Mouse (Mus musculus) MEL (cell line): Measurements from ENCODE around the gene Cyp4f17.

Experiments used
- BHLHE40 ChIP-seq: IDR thresholded peaks from 2 replicates; pipeline ENCODE4 v1.6.1; 2012; ENCODE audit warnings: low read depth, mild to moderate bottlenecking, inconsistent platforms, low read length, improper control_type of control experiment, borderline replicate concordance
- CTCF ChIP-seq, 3 experiments: IDR thresholded peaks in 2 of 3; conservative IDR thresholded peaks in 1 of 3; 2 replicates each; pipeline ENCODE4 v1.5.1; 2011 to 2012; ENCODE audit warnings: low read length in 3 of 3, low read depth in 2 of 3, mild to moderate bottlenecking in 2 of 3, improper control_type of control experiment in 1 of 3, inconsistent platforms in 1 of 3, mixed read lengths in 1 of 3, moderate library complexity in 1 of 3; ENCODE audit not compliant: control insufficient read depth in 1 of 3, insufficient read depth in 1 of 3, poor library complexity in 1 of 3, severe bottlenecking in 1 of 3
- EP300 ChIP-seq, 2 experiments: IDR thresholded peaks; 2 replicates each; pipeline ENCODE4 v1.6.1; 2011; ENCODE audit warnings: improper control_type of control experiment in 2 of 2, low read length in 2 of 2, low read depth in 1 of 2, mild to moderate bottlenecking in 1 of 2
- ETS1 ChIP-seq: IDR thresholded peaks from 2 replicates; pipeline ENCODE4 v1.6.1; 2012; ENCODE audit warnings: low read depth, mild to moderate bottlenecking, inconsistent platforms, low read length, improper control_type of control experiment, moderate library complexity
- MAFK ChIP-seq: IDR thresholded peaks from 2 replicates; pipeline ENCODE4 v1.6.1; 2011; ENCODE audit warnings: low read depth, mild to moderate bottlenecking, low read length, improper control_type of control experiment, borderline replicate concordance
- MAX ChIP-seq: IDR thresholded peaks from 2 replicates; pipeline ENCODE4 v1.6.1; 2011; ENCODE audit warnings: low read length, improper control_type of control experiment
- MYC ChIP-seq: IDR thresholded peaks from 2 replicates; pipeline ENCODE4 v1.6.1; 2011; ENCODE audit warnings: low read depth, mild to moderate bottlenecking, low read length, improper control_type of control experiment, moderate library complexity
- POLR2AphosphoS2 ChIP-seq: IDR thresholded peaks from 2 replicates; pipeline ENCODE4 v1.6.1; 2011; ENCODE audit warnings: low read length, improper control_type of control experiment
- RCOR1 ChIP-seq: IDR thresholded peaks from 2 replicates; pipeline ENCODE4 v1.6.1; 2012; ENCODE audit warnings: low read depth, mild to moderate bottlenecking, inconsistent platforms, low read length, improper control_type of control experiment
- TAL1 ChIP-seq: IDR thresholded peaks from 2 replicates; pipeline ENCODE4 v1.6.1; 2012; ENCODE audit warnings: mild to moderate bottlenecking, inconsistent platforms, low read length, moderate library complexity, mixed read lengths

- TF ChIP-seq MAFK (no peak), TAL1 (no peak), CTCF (IDR thresholded peaks at IDR 0.05 in 2 of 3, conservative IDR thresholded peaks at IDR 0.05 in 1 of 3; ENCODE audit: control insufficient read depth in 1 of 3, insufficient read depth in 1 of 3, low read depth in 2 of 3, low read length in 3 of 3, poor library complexity in 1 of 3, severe bottlenecking in 1 of 3) (peak; percentile 56 to 67 (median 64)), ETS1 (no peak), RCOR1 (no peak), BHLHE40 (no peak), MAX (no peak), EP300 (IDR thresholded peaks at IDR 0.05; ENCODE audit: low read depth in 1 of 2, low read length in 2 of 2) (no peak), MYC (no peak), POLR2AphosphoS2 (no peak)
Observed at GRCm38 (mm10) chr17:32483200-32483599, 22.6 kb upstream of the Cyp4f17 start.
